Mouse (Mus musculus) ES-Bruce4 (cell line): ENCODE results near the gene Gmfg.

Experiments
- CTCF ChIP-seq: IDR thresholded peaks from one replicate; pipeline ENCODE4 v1.8.1; 2011; ENCODE audit warnings: low read depth, low read length
- EP300 ChIP-seq: IDR thresholded peaks from 2 replicates; pipeline ENCODE4 v1.6.1; 2011; ENCODE audit warnings: low read depth, low read length; ENCODE audit not compliant: insufficient read depth
- POLR2A ChIP-seq: IDR thresholded peaks from one replicate; pipeline ENCODE4 v1.8.1; 2011; ENCODE audit warnings: low read length; ENCODE audit not compliant: insufficient read depth

DNA sequence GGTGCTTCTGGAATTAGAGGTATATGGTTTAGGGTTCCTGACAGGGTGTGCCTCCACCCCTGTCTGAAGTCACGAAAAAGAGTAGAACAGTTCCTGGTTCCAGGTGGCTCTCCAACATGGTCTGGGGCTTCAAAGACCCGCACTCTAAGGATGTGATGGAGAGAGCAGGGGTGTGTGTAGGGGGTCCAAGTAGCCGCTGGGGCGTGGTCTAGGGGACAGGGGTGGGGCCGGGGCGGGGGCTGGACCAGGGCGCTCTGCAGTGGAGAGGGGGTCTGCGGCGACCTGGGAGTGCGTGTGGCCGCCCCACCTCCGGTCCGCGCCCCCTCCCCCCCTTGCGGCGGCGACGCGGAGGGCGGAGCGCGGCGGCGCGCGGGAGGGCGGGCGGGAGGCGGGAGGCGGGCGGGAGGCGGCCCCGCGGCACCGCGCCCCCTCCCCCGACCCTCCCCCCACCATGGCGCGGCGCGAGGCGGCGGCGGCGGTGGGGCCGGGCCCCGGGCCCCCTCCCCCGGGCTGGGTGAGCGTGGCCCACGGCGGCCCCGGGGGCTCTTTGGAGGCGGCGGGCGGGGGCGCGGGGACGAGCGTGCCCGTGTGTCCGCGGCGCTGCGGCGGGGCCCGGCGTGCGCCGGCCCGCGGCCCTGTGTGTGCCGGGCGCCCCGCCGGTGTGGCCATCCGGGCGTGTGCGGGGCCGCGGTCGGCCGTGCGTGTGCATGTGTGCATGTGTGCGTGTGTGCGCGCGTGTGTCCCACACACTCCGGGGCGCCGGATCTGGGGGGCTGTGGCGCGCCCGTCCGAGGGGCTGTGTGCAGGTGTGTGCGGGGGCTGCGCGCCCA is 14.5 kb downstream of the Gmfg start, which contains the start of gene Lrfn1:
- TF ChIP-seq POLR2A (no peak), CTCF (no peak), EP300 (no peak)
